Mouse (Mus musculus) spleen, postnatal 10 days (tissue): Measurements from ENCODE around the gene Vmn1r172.
"Not testable (repeated sequence)": the region's sequence is repeated elsewhere in the genome, so short reads cannot be mapped to it uniquely, and the experiment has no call there.

ENCODE experiments used
- DNase-seq, 2 experiments: peaks; one replicate each; pipeline ENCODE4 v3.0.0; 2021 to 2022; ENCODE audit warnings: low spot score in 2 of 2

Vmn1r172 gene

GRCm38 (mm10) chr7:23658016-23658415 lies at the start of gene Vmn1r172:
Gene Vmn1r172, plus strand, starts transcription at chr7:23658316.
- DNase-seq, result no peak

DNA sequence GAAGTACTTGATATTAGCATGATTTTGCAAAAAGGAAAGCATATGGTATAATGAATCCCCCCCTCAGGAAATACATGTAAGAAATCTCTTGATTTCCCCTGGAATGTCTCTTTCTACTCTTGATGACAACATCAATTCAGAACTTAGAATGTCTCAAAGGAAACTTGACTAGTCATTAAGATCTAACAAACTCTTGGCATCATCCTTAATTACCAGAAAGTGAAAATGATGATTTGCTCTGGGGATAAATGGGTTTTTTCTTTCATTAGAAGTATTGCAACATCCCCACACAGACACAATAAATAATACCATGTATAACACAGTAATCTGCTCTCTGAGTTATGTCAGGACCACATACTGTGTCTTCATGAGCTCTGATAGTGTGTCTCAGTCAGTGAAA lies 27.7 kb upstream of the Vmn1r172 start, which contains the start of gene Vmn1r171:
TSS of gene Vmn1r171 (plus strand) at position 301 of the 400 bp plus-strand sequence.
- no peak for DNase-seq

GRCm38 (mm10) chr7:23700403-23700802 lies 42.3 kb downstream of the Vmn1r172 start, which contains the start of gene Vmn1r173:
Gene Vmn1r173, plus strand, starts transcription at chr7:23700703.
- DNase-seq, result not testable (repeated sequence)
